Mouse (Mus musculus) kidney, postnatal 0 days (tissue): ENCODE measurements at regions not wholly inside any gene's neighbourhood (a gene's known extent, or its start where the extent isn't known, plus 50 kb on each side); places are given as distances from the start of the nearest gene placed in this dataset.
A peak's percentile ranks its signal among the peaks of the same experiment; 100 is the strongest.

Experiments
- ATAC-seq: fragments of 200-750 bp; cut with Nextera tagmentation; replicated peaks from 2 replicates; pipeline ENCODE4 v1.8.0; 2017; ENCODE audit warnings: low read depth, moderate number of reproducible peaks, moderate TSS enrichment, moderate library complexity; ENCODE audit not compliant: low FRiP score
- DNase-seq: peaks from one replicate; pipeline ENCODE4 v3.0.0-alpha.2; 2016; ENCODE audit warnings: low spot score
- H3K27ac ChIP-seq: fragments of 300-500 bp; sonication (generic); 2 replicates; pipeline ENCODE4 v1.5.1; 2014; ENCODE audit warnings: mild to moderate bottlenecking
- H3K27me3 ChIP-seq: fragments of 300-500 bp; sonication (generic); 2 replicates; pipeline ENCODE4 v1.6.1; 2014; ENCODE audit warnings: low read length, mixed read lengths; ENCODE audit not compliant: insufficient read depth
- H3K36me3 ChIP-seq: fragments of 300-500 bp; sonication (generic); 2 replicates; pipeline ENCODE4 v1.6.1; 2014; ENCODE audit warnings: low read length, mixed read lengths; ENCODE audit not compliant: insufficient read depth
- H3K4me1 ChIP-seq: fragments of 300-500 bp; sonication (generic); replicated peaks from 2 replicates; pipeline ENCODE4 v1.6.1; 2014; ENCODE audit warnings: antibody characterized with exemption, low read length, mixed read lengths; ENCODE audit not compliant: insufficient read depth
- H3K4me2 ChIP-seq: fragments of 300-500 bp; sonication (generic); 2 replicates; pipeline ENCODE4 v1.6.1; 2014; ENCODE audit warnings: mild to moderate bottlenecking, low read length, moderate library complexity, mixed read lengths
- H3K4me3 ChIP-seq: fragments of 300-500 bp; sonication (generic); replicated peaks from 2 replicates; pipeline ENCODE4 v1.5.1; 2014; ENCODE audit warnings: low read depth, low read length
- H3K9ac ChIP-seq: fragments of 300-500 bp; sonication (generic); 2 replicates; pipeline ENCODE4 v1.6.1; 2014; ENCODE audit warnings: low read depth, low read length
- H3K9me3 ChIP-seq: fragments of 300-500 bp; sonication (generic); replicated peaks from 2 replicates; pipeline ENCODE4 v1.6.1; 2016; ENCODE audit warnings: low read length, inconsistent platforms, mixed read lengths
- CTCF ChIP-seq: IDR thresholded peaks from 2 replicates; pipeline ENCODE4 v1.5.1; 2016; ENCODE audit warnings: antibody characterized with exemption, low read depth, mild to moderate bottlenecking, moderate library complexity
- WGBS: fragments of 180-500 bp; shearing (Covaris S2); extraction: QIAGEN DNeasy Blood & Tissue Kit; methylation state at CpG from one replicate; pipeline ENCODE4 v1.1.7; 2014; 5-methylcytosine and 5-hydroxymethylcytosine counted together

DNA sequence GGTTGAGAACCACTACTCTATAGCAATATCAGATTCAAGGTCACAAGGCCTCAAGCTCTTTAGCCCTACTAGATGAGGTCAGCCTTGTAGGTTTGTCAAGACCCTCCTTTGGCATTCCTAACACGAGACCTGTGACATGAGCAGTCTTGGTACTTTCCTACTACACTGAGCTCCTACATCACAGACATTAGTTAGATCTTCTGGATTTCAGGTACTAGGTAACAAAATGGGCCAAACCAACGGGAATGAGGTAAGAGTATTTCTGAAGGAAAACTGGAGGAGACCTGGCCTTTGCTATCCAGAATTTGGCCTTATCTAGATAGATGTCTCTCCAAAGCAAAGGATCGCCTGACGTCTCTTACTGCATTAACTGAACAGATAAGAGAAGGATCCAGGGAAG lies 93.7 kb upstream of the Cpsf6 start:
- no peak for DNase-seq
- Histone ChIP-seq H3K4me3 (no peak overlapping the region), H3K9ac (no peak overlapping the region), H3K4me1 (peaks cover 8% of the 10 kb centered on the region; the same call in 1 of the 2 replicates), H3K27ac (no peak overlapping the region), H3K27me3 (no peaks in the 10 kb centered on the region), H3K9me3 (no peaks in the 10 kb centered on the region), H3K4me2 (no peak overlapping the region), H3K36me3 (no peaks in the 10 kb centered on the region)
- ATAC-seq, result no peak
- no peak for TF ChIP-seq CTCF
- 94% methylated on average over 4 of the region's 4 CpGs for WGBS

DNA sequence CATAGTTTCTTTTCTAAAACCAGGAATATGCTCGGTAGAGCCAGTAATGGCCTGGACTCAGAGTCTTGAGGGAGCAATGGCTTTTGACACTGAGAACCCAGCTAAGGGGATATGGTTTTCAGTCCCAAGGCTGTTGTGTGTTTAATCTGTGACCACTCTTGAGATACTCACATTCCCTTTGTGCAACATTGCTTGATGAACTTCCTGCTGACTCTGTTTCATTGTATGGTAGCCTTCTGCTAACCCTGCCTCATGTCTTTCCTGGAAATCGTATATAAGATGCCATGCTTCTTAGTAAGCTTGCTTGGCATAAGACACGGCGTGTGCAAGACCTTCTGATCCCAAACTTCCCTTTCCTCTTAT lies 92.7 kb upstream of the Cpsf6 start:
- peak overlapping the region; percentile 83 for H3K27ac ChIP-seq
- H3K27me3 ChIP-seq, result no peaks in the 10 kb centered on the region
- no peak for ATAC-seq
- H3K4me2 ChIP-seq, result no peak overlapping the region
- H3K9me3 ChIP-seq, result no peaks in the 10 kb centered on the region
- H3K4me3 ChIP-seq, result no peak overlapping the region
- no peak for TF ChIP-seq CTCF
- H3K4me1 ChIP-seq, result peaks cover 8% of the 10 kb centered on the region; the same call in 1 of the 2 replicates
- H3K36me3 ChIP-seq, result no peaks in the 10 kb centered on the region
- DNase-seq, result no peak
- H3K9ac ChIP-seq, result no peak overlapping the region
- WGBS, result 71% methylated on average over 4 of the region's 4 CpGs

DNA sequence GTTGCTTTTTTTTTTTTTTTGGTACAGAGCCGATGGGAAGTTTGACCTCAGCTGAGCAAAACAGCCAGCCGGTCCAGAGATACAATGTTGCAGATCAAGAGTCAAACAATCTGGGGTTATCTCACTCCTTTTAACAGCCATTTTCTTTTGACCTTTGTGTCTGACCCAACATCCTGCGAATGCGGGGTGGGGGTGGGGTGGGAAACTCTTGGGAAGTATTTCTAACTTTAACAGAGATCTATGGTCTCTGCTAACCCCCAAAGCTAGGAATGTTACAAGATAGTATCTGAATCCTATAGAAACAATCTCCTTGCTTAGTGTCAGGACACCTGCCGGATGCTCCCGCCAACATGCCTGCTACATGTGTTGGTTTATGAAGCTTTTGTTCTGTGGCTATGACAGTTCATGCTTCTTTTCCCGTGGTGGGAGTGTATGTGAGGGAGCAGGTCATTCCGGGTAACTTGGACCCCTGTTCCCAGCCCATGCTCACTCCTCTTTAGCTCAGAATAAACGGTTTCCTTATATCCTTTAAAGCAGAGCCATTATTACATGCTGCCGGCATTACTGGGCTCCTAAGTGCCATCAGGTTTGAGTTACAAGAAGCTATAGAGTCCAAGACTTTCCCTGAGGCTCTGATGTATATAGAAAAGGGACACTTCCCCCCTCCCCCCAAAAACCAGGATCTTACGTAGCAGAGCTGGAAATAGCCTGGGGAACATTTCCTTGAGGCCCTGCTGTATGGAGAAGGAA lies 92.2 kb upstream of the Cpsf6 start:
- 25% methylated on average over 11 of the region's 11 CpGs for WGBS

GRCm38 (mm10) chr10:117471036-117471817 lies 91.4 kb upstream of the Cpsf6 start:
- Histone ChIP-seq H3K4me1 (peaks cover 8% of the 10 kb centered on the region; the same call in 1 of the 2 replicates), H3K4me2 (no peak overlapping the region), H3K4me3 (no peak overlapping the region), H3K36me3 (no peaks in the 10 kb centered on the region), H3K9ac (no peak overlapping the region), H3K9me3 (no peaks in the 10 kb centered on the region), H3K27me3 (no peaks in the 10 kb centered on the region), H3K27ac (peak overlapping the region; percentile 83)
- TF ChIP-seq CTCF, result no peak
- DNase-seq (peak; percentile 92), ATAC-seq (peak; percentile 49; the same call in 1 of the 2 replicates)
- WGBS, result 22% methylated on average over 8 of the region's 8 CpGs

More for the DNA sequence above, 92.2 kb upstream of the Cpsf6 start:
- Histone ChIP-seq H3K36me3 (no peaks in the 10 kb centered on the region), H3K4me3 (no peak overlapping the region), H3K4me2 (no peak overlapping the region), H3K9me3 (no peaks in the 10 kb centered on the region), H3K4me1 (peaks cover 8% of the 10 kb centered on the region; the same call in 1 of the 2 replicates), H3K27ac (peak overlapping the region; percentile 83), H3K27me3 (no peaks in the 10 kb centered on the region), H3K9ac (no peak overlapping the region)
- no peak for TF ChIP-seq CTCF
- DNase-seq (no peak), ATAC-seq (peak; percentile 41; the same call in 1 of the 2 replicates)

DNA sequence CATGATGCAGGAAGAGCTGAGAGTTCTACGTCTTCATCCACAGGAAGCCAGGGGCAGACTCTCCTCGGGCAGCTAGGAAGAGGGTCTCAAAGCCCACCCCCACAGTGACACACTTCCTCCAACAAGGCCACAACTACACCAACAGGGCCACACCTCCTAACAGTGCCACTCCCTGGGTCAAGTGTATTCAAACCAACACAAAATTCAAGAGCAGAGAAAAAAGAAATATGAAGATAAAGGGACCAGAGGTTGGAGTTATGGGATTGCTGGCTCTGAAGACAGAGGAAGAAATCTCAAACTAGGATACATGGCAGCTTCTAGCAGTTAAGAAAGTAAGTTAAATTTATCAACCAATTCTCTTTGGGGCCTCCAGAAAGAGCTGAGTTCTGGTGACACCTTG lies 90.7 kb upstream of the Cpsf6 start:
- 86% methylated on average over 2 of the region's 2 CpGs for WGBS
- H3K9me3 ChIP-seq, result no peaks in the 10 kb centered on the region
- H3K27me3 ChIP-seq, result no peaks in the 10 kb centered on the region
- no peak overlapping the region for H3K9ac ChIP-seq
- TF ChIP-seq CTCF, result no peak
- H3K4me1 ChIP-seq, result peaks cover 8% of the 10 kb centered on the region; the same call in 1 of the 2 replicates
- no peak for DNase-seq
- no peaks in the 10 kb centered on the region for H3K36me3 ChIP-seq
- no peak overlapping the region for H3K4me2 ChIP-seq
- H3K4me3 ChIP-seq, result no peak overlapping the region
- H3K27ac ChIP-seq, result peak overlapping the region; percentile 73
- no peak for ATAC-seq

DNA sequence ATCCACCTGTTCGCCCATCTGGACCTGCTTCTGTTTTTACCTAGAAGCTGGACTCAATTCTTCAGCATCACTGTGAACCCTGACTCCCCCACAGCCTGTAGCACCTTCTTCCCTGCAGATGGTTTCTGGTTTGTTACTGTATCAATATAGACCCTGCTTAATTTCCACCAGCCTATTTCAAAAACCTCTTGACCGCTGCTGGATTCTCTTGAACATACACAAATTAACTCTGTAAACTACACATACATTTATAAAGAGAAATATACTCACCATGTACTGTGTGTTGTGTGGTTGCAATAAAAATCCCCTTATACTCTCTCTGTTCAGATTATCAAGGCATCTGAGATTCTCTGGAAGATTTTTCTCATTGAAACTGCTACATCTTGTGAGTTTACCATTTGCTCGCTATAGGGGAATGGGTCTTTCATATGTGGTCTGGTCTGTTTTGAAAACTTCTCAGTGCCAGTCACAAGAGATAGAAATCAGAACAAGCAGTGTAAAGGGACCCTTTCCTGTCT lies 89.8 kb upstream of the Cpsf6 start:
- TF ChIP-seq CTCF, result no peak
- 97% methylated on average over 3 of the region's 3 CpGs for WGBS
- no peak for ATAC-seq
- peaks cover 8% of the 10 kb centered on the region; the same call in 1 of the 2 replicates for H3K4me1 ChIP-seq
- no peaks in the 10 kb centered on the region for H3K36me3 ChIP-seq
- H3K4me3 ChIP-seq, result no peak overlapping the region
- DNase-seq, result no peak
- H3K9ac ChIP-seq, result no peak overlapping the region
- H3K27me3 ChIP-seq, result no peaks in the 10 kb centered on the region
- H3K9me3 ChIP-seq, result no peaks in the 10 kb centered on the region
- H3K27ac ChIP-seq, result no peak overlapping the region
- no peak overlapping the region for H3K4me2 ChIP-seq
